Mouse (Mus musculus) frontal cortex, postnatal 14 days (tissue): Measurements from ENCODE around the gene Tll2.

ENCODE experiments used
- DNase-seq, 2 experiments: peaks; one replicate each; pipeline ENCODE4 v3.0.0; 2022; ENCODE audit warnings: low spot score in 2 of 2

Gene Tll2

DNA sequence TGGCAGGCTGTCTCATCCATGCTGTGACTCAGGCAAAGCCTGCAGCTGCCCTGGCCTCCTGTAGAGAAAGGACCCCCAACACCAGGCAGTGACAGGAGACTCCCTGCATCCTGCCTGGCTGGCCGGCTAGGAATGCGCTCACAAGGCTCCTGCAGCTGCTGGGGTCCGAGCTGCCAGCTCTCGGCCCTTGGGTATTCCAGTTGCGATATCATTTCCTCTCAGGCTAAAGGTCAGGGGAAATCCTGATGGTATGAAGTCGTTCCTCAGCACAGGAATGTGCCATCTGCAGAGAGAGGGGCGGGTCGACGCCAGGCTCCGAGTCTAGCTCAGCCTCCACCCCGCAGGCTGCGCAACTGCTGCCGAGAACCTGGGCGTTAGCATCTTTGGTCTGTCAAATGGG lies 46.2 kb downstream of the Tll2 start:
- DNase-seq: no peak

DNA sequence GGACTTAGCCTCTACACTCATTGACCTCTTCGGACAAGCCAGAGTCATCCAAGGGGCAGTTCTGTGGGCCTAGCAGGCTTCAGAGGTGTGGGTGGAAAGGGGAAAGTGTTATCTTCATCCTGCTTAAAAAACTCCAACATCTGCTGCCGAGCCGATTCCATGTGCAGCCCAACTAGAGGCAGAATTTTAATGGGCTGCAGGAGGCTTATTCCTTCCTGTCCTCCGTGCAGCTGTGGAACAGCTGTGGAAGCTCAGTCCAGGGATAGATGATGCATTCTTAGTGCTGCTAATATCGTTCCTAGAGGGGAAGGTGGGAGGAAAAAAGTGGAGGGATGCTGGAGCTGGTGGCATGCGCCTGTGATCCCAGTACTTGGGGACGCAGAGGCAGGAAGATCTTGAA lies 52.0 kb downstream of the Tll2 start:
- no peak for DNase-seq

GRCm38 (mm10) chr19:41152462-41152861 lies 54.2 kb downstream of the Tll2 start:
- DNase-seq: no peak

- DNase-seq: no peak
Observed at GRCm38 (mm10) chr19:41152016-41152370, 54.6 kb downstream of the Tll2 start.

DNA sequence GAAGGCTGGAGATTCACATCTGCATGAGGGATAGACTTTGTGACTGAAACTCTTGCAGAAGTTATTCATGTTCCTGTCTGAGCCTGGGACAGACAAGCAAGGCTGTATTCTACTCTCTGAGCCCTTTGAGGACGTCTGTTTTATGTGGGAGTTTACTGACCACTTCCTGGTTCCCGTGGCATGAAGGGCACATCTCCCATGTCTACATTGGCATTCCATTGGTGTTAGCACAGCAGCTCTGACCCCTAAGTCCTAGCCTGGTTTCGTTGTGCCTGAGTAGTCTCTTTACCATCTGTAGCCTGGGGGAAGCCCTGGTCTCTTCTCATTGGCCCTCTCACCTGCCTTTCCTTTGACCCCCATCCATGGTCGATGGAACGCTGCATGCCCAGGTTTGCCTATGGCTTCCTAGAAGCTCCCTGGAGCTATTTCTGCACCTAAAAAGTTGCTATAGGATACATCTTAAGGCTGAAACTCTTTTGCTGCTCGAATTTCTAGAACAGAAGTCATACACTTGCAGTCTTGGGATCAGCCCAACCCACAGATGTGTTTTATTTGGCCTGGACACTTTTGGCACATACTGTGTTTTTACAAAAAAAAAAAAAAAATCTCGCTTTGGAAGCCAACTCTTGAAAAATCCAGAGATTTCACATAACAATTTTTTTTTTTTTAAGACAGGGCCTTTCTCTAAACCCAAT lies 55.2 kb downstream of the Tll2 start:
- DNase-seq: no peak

GRCm38 (mm10) chr19:41140961-41141360 lies 65.7 kb downstream of the Tll2 start:
- no peak for DNase-seq

- no peak for DNase-seq
Observed at GRCm38 (mm10) chr19:41139629-41140028, 67.0 kb downstream of the Tll2 start.

- no peak for DNase-seq
Observed at GRCm38 (mm10) chr19:41123009-41123408, 83.6 kb downstream of the Tll2 start.

- DNase-seq: peak; percentile 54 to 55
Observed at GRCm38 (mm10) chr19:41119924-41120323, 86.7 kb downstream of the Tll2 start.

DNA sequence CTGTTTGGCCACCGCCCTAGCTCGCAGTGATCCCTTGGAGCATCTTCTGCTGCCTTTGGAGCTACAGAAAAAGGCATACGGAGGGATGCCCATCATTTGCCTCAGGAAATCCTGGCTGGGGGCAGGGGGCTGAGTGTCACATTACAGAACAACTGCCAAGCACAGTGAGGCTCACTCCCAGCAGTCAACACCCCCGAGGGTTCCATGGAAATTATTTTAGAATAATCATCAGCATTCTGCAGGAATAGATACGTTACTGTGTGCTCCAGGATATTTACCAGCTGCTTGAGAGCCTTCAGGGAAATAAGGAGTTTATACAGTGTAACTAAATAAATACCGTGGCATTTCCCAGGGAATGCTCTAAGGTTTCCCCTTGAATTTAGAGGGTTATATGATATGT lies 88.3 kb downstream of the Tll2 start:
- DNase-seq: no peak

DNA sequence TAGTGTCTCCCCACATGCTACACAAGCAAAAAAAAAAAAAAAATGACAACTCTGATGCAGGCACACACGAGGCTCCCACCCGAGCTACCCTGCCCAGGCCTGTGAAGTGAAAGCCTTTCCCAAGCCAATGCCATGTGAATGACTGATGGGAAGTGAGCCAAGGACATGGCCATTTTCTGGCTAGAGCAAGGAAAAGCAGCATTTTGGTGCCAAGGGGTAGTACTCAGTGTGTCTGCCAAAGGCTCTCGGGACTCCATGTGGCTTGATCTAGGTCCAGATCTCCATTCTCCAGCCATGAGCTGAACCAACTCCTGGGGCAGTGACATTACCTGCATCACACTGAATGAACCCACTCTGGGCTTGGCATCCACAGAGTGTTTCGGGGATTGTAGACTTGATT lies 89.3 kb downstream of the Tll2 start:
- no peak for DNase-seq

DNA sequence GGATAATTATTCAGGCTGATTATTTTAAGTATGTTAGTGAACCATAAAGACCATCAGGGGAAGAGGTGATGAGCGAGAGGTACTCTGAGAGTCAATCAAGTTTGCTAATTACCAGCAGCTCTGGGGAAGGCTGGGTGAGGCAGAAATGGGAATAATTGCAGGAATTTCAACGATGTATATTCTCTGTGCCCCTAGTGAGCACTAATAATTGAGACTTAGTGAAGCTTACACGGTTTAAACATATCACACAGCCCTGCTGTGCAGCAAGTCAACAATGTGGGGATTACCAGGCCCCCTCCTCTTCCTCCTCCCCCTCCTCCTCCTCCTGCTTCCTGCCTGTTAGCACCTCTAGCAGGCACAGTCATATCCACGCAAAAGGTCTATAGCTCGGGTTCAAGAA lies 92.0 kb downstream of the Tll2 start:
- DNase-seq: no peak

DNA sequence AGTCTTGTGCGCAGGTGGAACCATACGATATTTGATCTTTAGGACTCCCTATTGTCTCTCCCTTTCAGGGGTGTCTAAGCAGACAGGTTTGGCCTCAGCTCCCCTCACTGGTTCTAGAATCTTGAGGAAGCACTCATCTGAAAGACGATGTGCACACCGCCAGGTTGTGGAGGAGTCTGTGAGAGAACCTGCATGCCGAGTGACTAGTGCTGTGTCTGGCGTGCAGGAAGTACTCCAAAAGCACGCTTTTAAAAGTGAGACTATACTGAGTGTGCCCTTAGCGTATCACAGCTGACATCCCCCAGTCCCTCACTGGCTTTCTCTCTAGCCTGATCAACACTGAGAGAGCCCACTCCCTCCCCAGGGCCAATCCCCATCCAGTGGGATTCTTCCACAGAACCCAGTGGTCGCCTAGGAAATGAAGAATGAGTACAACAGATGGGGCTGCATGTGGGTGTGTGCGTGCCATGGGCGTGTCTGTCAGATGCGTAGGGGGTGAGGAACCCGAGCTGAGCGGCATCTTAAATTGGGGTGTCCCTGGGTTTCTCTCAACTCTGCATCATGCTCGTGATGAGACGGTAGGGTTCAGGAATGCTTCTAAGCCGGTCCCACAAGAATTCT lies 92.6 kb downstream of the Tll2 start:
- DNase-seq: peak in 1 of 2 experiments; percentile 47

DNA sequence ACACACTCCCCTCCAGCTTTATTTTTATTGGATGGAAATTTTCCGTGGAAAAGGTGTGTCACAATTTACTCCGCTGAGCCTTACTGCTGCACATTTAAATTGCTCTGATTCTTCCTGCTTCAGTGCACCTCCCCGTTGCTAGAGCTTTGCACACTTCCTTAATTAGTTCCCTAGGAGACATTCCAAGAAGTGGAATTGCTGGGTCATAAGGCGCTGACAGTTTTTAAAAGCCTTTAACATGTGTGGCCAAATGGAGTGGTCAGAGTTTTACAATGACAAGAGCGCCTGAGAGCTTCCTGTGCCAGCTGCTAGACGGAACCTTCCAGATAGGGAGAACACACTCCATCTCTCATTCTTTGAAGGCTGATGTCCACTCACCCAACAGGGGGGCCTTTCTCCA lies 94.0 kb downstream of the Tll2 start:
- DNase-seq: no peak

- no peak for DNase-seq
Observed at GRCm38 (mm10) chr19:41109991-41110390, 96.6 kb downstream of the Tll2 start.

- no peak for DNase-seq
Observed at GRCm38 (mm10) chr19:41109496-41109895, 97.1 kb downstream of the Tll2 start.

- no peak for DNase-seq
Observed at GRCm38 (mm10) chr19:41108666-41109065, 98.0 kb downstream of the Tll2 start.

GRCm38 (mm10) chr19:41107530-41107929 lies 99.1 kb downstream of the Tll2 start:
- DNase-seq: no peak

- DNase-seq: no peak
Observed at GRCm38 (mm10) chr19:41104922-41105321, 101.7 kb downstream of the Tll2 start.

DNA sequence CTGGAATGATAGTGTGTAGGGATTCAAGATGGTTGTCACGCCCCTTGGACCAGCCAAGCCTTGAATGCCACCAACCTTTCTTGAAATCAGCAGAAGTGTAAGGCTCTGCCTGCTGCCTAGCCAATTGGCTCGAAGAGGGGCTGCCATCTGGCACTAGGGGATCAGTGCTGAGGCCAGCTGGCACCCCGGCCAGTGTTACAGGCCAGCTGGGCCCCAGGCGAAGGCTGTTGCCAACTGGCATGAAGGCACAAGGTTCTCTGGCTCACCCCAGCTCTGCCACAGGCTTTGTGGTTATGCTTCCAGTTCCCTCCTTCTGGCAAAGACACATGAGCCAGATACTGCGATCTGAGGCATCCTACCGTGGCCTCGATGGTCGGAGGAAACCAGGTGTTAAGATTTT lies 105.2 kb downstream of the Tll2 start:
- DNase-seq: peak; percentile 53 to 72

DNA sequence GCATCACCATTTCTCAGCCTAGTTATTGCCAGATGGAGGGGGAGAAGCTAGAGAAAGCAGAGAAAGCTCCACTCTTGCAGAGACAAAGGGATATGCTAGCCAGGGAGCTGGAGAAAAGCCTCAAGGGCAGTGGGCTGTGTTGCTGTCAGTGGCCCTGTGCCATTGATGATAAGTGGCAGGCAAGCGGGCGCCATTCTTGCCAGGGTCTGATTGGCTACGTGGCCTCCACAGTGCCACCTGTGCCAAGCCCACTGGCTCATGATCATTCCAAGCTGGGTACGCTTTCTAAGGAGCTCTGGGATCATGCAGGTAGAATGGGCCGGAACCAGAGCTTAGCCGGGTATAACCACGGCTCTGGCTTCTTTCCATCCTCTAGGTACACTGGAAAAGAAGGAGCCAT lies 105.8 kb downstream of the Tll2 start:
- DNase-seq: no peak

DNA sequence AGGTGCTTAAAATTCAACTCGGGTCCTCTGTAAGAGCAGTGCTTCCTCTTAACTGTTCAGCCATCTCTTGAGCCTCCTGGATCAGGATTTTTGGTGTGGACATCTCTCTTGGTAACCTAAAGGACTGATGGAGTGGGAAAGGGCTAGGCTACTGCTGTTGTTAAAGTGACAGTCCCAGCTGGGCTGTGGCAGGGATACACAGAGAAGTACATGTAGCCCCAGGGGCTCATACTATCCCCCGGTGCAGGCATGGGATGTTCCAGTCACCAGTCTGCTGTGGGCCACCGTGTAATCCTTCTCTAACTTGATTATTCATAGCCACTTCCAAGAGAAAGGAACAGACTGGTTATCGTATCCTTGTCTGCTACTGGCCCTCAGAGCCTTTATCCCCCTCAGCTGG lies 109.6 kb downstream of the Tll2 start:
- no peak for DNase-seq

DNA sequence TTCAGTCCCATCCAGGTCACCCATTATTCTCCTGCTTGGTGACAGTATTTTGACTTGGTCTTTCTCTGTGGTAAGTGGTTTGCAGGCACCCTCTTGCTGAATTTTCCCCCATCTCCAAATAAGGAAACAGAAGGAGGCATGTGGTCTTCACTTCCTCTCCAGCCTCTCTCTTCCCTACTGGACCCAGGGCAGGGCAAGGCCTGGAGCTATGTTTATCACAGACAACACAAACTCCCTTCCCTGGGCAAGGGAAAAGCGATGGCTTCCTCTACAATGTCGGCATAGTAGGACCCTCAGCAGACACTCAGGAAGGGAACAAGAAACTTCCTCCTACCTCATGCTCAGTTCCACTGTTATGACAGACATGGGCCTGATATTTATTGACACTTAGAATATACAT lies 114.7 kb downstream of the Tll2 start:
- DNase-seq: no peak

- peak in 1 of 2 experiments; percentile 59 for DNase-seq
Observed at GRCm38 (mm10) chr19:41089833-41090232, 116.8 kb downstream of the Tll2 start.
